Mouse (Mus musculus) G1E (cell line): ENCODE results near the gene Lmo1. TPM values are rescaled to one million over a fixed set of nuclear protein-coding genes. Genes with fewer than 3 reads are reported as not detected.

Experiments used
- ATAC-seq: 2 replicates; pipeline ENCODE4 v1.8.0; 2016; ENCODE audit warnings: mild to moderate bottlenecking; ENCODE audit not compliant: insufficient number of reproducible peaks, poor library complexity, low FRiP score, severe bottlenecking; ENCODE audit errors: extremely low read depth
- DNase-seq: peaks from one replicate; pipeline ENCODE4 v3.0.0; 2012; ENCODE audit warnings: low spot score
- H3K27me3 ChIP-seq: 2 replicates; pipeline ENCODE4 v1.6.1; 2012; ENCODE audit warnings: mild to moderate bottlenecking, low read length, inconsistent platforms; ENCODE audit not compliant: insufficient read depth
- H3K36me3 ChIP-seq: replicated peaks from 2 replicates; pipeline ENCODE3; 2012; ENCODE audit warnings: mild to moderate bottlenecking, inconsistent platforms
- H3K4me1 ChIP-seq: 2 replicates; pipeline ENCODE4 v1.6.1; 2012; ENCODE audit warnings: low read depth, low read length, inconsistent platforms, mixed read lengths; ENCODE audit not compliant: insufficient read depth
- H3K4me3 ChIP-seq: 2 replicates; pipeline ENCODE4 v1.5.1; 2012; ENCODE audit warnings: low read depth, mild to moderate bottlenecking, inconsistent platforms, low read length, moderate library complexity, mixed read lengths
- H3K9me3 ChIP-seq: replicated peaks from 2 replicates; pipeline ENCODE4 v1.6.1; 2012; ENCODE audit warnings: inconsistent platforms
- CTCF ChIP-seq: IDR thresholded peaks from 2 replicates; pipeline ENCODE4 v1.5.1; 2012; ENCODE audit warnings: low read depth, low read length, inconsistent platforms, mixed read lengths
- GATA1 ChIP-seq: IDR thresholded peaks from 2 replicates; pipeline ENCODE4 v1.6.1; 2012; ENCODE audit warnings: borderline replicate concordance, low read length, inconsistent platforms, mixed read lengths
- GATA2 ChIP-seq: IDR thresholded peaks from 2 replicates; pipeline ENCODE4 v1.6.1; 2012; ENCODE audit warnings: low read depth, low read length, inconsistent platforms, borderline replicate concordance
- POLR2AphosphoS5 ChIP-seq: IDR thresholded peaks from 2 replicates; pipeline ENCODE4 v1.6.1; 2012; ENCODE audit warnings: low read depth, low read length, inconsistent platforms; ENCODE audit not compliant: insufficient replicate concordance
- TAL1 ChIP-seq: conservative IDR thresholded peaks from 2 replicates; pipeline ENCODE4 v1.6.1; 2012; ENCODE audit warnings: low read depth, low read length, inconsistent platforms, mixed read lengths
- polyA plus RNA-seq: library from polyadenylated mRNA; stranded (reverse); fragments of >175 nt; gene quantifications from 2 replicates; pipeline ENCODE4 v1.2.3, GENCODE M21; 2012
- total RNA-seq, 2 experiments: library from RNA; stranded (forward) in 1 of 2; stranded (reverse) in 1 of 2; fragments of 200-1000 nt in 1 of 2; fragments of >200 nt in 1 of 2; fragmentation: Nextera tagmentation in 1 of 2; gene quantifications; 2 replicates each; pipeline ENCODE4 v1.2.3; 2014 to 2017

The Lmo1 gene
- total and polyA plus RNA-seq, 3 experiments = not detected

- no peaks in the 10 kb centered on the region for H3K4me1 ChIP-seq
- no peaks in the 10 kb centered on the region for H3K9me3 ChIP-seq
- ATAC-seq = no peak
- no peak overlapping the region for H3K4me3 ChIP-seq
- no peak for TF ChIP-seq GATA1
- no peak for TF ChIP-seq POLR2AphosphoS5
- no peak for TF ChIP-seq CTCF
- no peaks in the 10 kb centered on the region for H3K36me3 ChIP-seq
- H3K27me3 ChIP-seq = peaks cover 16% of the 10 kb centered on the region; the same call in 1 of the 2 replicates
- DNase-seq = no peak
Observed at GRCm38 (mm10) chr7:109196399-109197082, 21.5 kb upstream of the Lmo1 start.

- no peaks in the 10 kb centered on the region for H3K9me3 ChIP-seq
- ATAC-seq (no peak), DNase-seq (no peak)
- peaks cover 16% of the 10 kb centered on the region; the same call in 1 of the 2 replicates for H3K27me3 ChIP-seq
- no peaks in the 10 kb centered on the region for H3K4me1 ChIP-seq
- TF ChIP-seq CTCF (no peak), GATA1 (no peak), GATA2 (no peak), TAL1 (no peak), POLR2AphosphoS5 (no peak)
- no peaks in the 10 kb centered on the region for H3K36me3 ChIP-seq
- H3K4me3 ChIP-seq = no peak overlapping the region
Observed at GRCm38 (mm10) chr7:109195982-109196381, 21.0 kb upstream of the Lmo1 start.

DNA sequence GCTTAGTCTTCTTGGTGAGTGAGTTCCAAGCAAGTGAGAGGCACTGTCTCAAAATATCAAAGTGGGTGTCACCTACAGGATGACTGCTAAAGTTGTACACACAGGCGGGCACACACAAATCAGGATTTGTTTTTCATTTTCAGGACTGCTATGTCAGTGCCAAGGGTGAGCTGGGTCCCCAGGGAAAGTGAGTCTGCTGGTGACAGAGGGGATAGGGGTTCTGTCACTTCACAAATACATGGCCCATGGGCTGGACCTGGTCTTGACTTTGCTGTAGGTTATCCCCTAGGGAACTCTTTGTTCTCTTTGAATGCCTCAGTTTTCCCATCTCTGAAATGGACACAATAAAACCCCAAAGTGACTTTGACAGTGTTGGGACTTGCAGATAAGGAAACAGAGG lies 19.8 kb upstream of the Lmo1 start:
- TF ChIP-seq POLR2AphosphoS5 (no peak), GATA1 (no peak), GATA2 (no peak), TAL1 (no peak), CTCF (no peak)
- H3K4me1 ChIP-seq = no peaks in the 10 kb centered on the region
- H3K27me3 ChIP-seq = peaks cover 16% of the 10 kb centered on the region; the same call in 1 of the 2 replicates
- DNase-seq (no peak), ATAC-seq (no peak)
- H3K9me3 ChIP-seq = no peaks in the 10 kb centered on the region
- H3K36me3 ChIP-seq = no peaks in the 10 kb centered on the region
- H3K4me3 ChIP-seq = no peak overlapping the region

DNA sequence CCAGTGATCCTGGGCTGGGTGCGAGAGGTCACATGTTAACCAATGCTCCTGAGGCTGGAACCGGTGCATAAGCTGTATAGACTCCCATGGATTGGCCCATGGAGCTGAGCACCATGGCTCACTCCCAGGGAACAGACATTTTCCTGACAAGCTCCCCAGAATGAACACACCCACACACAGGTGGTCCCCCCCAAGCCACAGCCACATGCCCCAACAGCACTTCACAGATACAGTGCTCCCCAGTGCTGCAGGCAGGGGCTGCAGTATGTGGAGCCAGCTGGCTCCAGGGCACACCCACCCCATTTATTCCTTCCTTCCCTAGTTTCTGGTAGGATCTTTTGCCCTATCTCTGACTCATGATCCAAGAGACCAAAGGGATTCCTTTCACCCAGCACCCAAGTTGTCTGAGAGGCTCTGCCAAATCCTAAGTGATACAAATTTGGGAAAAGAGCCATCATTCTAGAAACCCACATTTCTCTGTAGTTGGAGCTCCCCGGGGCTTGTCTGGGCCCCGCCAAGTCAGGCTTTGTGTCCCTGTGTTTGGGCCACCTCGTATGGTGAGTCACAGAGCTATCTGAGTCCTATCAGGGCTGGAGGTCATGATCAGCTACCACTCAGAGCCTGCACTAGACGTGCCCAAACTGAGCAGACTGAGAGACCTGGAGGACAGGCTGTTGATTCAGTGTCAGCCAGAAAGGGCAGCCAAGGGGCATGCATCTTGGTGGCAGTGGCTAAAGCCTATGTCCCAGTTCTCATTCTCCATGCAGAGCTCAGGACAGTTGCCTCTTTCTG lies 12.4 kb upstream of the Lmo1 start:
- DNase-seq (no peak), ATAC-seq (no peak)
- Histone ChIP-seq H3K27me3 (0 out of 2 replicates have a peak, but pooled peaks cover 5% of the 10 kb centered on the region), H3K36me3 (no peaks in the 10 kb centered on the region), H3K4me3 (no peak overlapping the region), H3K9me3 (no peaks in the 10 kb centered on the region), H3K4me1 (no peaks in the 10 kb centered on the region)
- TF ChIP-seq CTCF (no peak), GATA2 (no peak), POLR2AphosphoS5 (no peak), TAL1 (no peak), GATA1 (no peak)

DNA sequence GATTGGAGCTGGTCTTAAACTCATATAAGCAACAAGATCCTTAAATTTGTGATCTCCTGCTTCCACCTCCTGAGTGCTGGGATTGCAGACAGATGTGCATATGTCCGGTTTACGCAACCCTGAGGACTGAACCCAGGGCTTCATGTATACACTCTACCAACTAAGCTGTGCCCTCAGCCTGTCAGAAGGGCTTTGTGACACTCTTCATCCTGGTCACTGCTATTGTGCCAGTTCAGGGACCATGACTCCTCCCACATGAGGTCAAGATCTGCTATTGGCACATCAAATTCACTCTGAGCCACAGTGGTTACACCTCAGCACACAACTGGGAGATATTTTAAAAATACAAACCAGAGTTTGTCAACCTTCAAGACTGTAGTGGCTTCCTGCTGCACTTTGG lies 11.0 kb upstream of the Lmo1 start:
- Histone ChIP-seq H3K27me3 (no peaks in the 10 kb centered on the region), H3K9me3 (no peaks in the 10 kb centered on the region), H3K4me1 (no peaks in the 10 kb centered on the region), H3K36me3 (no peaks in the 10 kb centered on the region), H3K4me3 (no peak overlapping the region)
- TF ChIP-seq GATA1 (no peak), TAL1 (no peak), GATA2 (no peak), CTCF (no peak), POLR2AphosphoS5 (no peak)
- DNase-seq = no peak
- no peak for ATAC-seq

- Histone ChIP-seq H3K27me3 (peaks cover 3% of the 10 kb centered on the region), H3K4me1 (no peaks in the 10 kb centered on the region), H3K4me3 (no peak overlapping the region), H3K9me3 (no peaks in the 10 kb centered on the region), H3K36me3 (no peaks in the 10 kb centered on the region)
- TF ChIP-seq CTCF = no peak
- no peak for TF ChIP-seq GATA1
- no peak for TF ChIP-seq POLR2AphosphoS5
- no peak for TF ChIP-seq GATA2
- TF ChIP-seq TAL1 = no peak
- ATAC-seq (no peak), DNase-seq (no peak)
Observed at GRCm38 (mm10) chr7:109185564-109185963, 10.6 kb upstream of the Lmo1 start.
